Mouse (Mus musculus): Measurements from ENCODE around the gene Tyw1. TPM values are rescaled to one million over a fixed set of nuclear protein-coding genes. Genes with fewer than 3 reads are reported as not detected.
A peak's percentile ranks its signal among the peaks of the same experiment; 100 is the strongest.

Tyw1 gene
- polyA plus RNA-seq, 1 experiment from 2014 or later, result 22.3 TPM

DNA sequence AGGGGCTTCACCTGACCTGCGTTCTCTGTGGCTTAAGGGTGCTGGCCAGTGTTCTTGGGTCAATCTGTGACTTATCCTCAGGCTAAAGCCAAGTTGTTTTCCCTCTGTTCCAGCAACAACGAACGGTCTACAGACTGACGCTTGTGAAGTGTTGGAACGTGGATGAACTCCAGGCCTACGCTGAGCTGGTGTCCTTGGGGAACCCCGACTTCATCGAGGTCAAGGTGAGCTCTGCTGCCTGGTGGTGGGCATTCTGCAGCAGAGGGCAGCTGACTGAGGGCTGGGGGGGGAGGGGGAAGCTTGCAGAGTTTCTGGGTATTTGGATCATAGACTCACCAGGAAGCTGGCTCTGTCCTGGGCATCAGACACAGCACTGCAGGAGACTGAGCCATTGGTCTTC lies 70.1 kb downstream of the Tyw1 start:
- H3K4me2 ChIP-seq, result no peak overlapping the region
- no peaks in the 10 kb centered on the region for H3K27me3 ChIP-seq
- no peak overlapping the region for H3K27ac ChIP-seq (replicated peaks)
- no peak overlapping the region for H3K9ac ChIP-seq
- no peaks in the 10 kb centered on the region for H3K4me1 ChIP-seq (replicated peaks)
- H3K4me3 ChIP-seq, result no peak overlapping the region
- H3K9me3 ChIP-seq, result no peaks in the 10 kb centered on the region
- no peak for ATAC-seq (ENCODE audit: low FRiP score, low read depth)
- H3K36me3 ChIP-seq, result peaks cover 5% of the 10 kb centered on the region; the same call in 1 of the 2 replicates
- 97% methylated on average over 8 of the region's 8 CpGs for WGBS

DNA sequence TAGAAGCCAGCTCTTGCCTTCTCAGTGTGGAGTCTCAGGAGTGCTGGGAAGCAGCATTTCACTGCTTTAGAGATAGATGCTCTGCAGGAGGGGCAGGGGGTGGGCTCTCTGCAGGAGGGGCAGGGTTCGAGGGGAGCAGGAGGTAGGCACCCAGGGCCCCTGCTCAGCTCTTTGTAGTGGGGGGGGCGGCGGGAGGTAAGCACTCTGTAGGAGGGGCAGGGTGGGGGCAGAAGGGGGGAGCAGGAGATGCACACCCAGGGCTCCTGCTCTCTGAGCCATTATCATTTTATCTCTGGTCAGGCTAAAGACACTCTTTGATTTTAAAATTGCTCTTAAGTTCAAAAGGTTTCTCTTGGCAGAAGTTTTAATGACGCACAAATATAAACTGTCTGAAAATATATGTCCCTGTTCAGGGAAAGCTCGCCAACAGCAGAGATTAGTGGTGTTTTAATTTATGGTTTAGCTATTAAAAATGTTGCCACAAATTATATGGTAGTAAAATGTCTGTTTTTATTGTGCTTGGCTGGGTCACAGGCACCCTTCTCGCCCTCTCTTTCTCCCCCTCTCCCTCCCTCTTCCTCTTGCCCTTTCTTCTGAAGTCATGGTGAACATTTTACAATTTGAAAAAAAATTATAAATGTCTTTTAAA lies 72.3 kb downstream of the Tyw1 start:
- Histone ChIP-seq H3K27ac (replicated peaks) (no peak overlapping the region), H3K9me3 (no peaks in the 10 kb centered on the region), H3K4me3 (no peak overlapping the region), H3K36me3 (peaks cover 5% of the 10 kb centered on the region; the same call in 1 of the 2 replicates), H3K27me3 (no peaks in the 10 kb centered on the region), H3K4me1 (replicated peaks) (peaks cover 11% of the 10 kb centered on the region), H3K9ac (no peak overlapping the region), H3K4me2 (no peak overlapping the region)
- 83% methylated on average over 6 of the region's 6 CpGs for WGBS
- ATAC-seq (ENCODE audit: low FRiP score, low read depth), result no peak

DNA sequence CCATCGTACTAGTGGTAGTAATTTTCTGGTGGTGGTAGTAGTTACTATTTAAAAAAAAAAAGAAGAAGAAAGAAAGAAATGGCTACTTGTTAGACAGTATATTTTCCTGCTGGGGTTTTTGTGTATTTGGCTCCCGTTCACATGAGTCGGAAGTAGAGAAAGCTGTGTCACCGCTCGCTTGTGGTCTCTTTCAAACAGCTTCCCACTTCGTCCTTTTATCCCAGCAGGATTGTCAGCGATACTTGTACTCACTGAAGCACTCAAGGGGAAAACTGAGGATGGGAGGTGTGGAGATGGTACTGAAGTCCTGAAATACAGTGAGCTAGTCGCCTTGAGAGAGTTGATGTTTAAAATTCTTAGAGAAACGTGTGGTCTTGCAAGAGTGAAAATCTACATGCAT lies 72.9 kb downstream of the Tyw1 start:
- H3K27ac ChIP-seq (replicated peaks), result no peak overlapping the region
- WGBS, result 80% methylated on average over 9 of the region's 9 CpGs
- no peak overlapping the region for H3K4me3 ChIP-seq
- H3K4me1 ChIP-seq (replicated peaks), result peaks cover 12% of the 10 kb centered on the region
- no peak for ATAC-seq (ENCODE audit: low FRiP score, low read depth)
- peaks cover 5% of the 10 kb centered on the region; the same call in 1 of the 2 replicates for H3K36me3 ChIP-seq
- no peak overlapping the region for H3K4me2 ChIP-seq
- H3K9ac ChIP-seq, result no peak overlapping the region
- H3K27me3 ChIP-seq, result no peaks in the 10 kb centered on the region
- no peaks in the 10 kb centered on the region for H3K9me3 ChIP-seq

DNA sequence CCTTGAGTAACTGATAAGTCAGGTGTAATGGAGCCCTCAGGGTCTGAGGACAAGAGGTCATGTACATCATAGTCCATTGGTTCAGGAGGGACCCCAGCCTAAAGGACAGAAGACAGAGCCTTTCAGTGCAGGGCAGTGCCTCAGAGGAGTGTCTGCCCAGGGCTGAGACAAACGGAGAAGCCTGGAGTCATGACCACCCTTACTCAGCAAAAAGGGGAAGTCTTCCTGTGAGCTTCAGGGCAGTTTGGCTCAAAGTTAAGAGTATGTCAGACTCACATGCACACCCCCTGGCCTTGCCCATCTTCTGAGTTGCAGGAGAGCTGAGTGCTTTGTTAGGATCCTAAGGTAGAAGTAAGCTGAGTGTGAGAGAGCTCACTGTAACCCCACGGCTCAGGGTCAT lies 74.5 kb downstream of the Tyw1 start:
- Histone ChIP-seq H3K4me3 (no peak overlapping the region), H3K9ac (no peak overlapping the region), H3K9me3 (no peaks in the 10 kb centered on the region), H3K4me1 (replicated peaks) (peaks cover 15% of the 10 kb centered on the region), H3K36me3 (0 out of 2 replicates have a peak, but pooled peaks cover under 1% of the 10 kb centered on the region), H3K27ac (replicated peaks) (no peak overlapping the region), H3K4me2 (no peak overlapping the region), H3K27me3 (no peaks in the 10 kb centered on the region)
- 91% methylated on average over 2 of the region's 2 CpGs for WGBS
- ATAC-seq (ENCODE audit: low FRiP score, low read depth), result no peak

DNA sequence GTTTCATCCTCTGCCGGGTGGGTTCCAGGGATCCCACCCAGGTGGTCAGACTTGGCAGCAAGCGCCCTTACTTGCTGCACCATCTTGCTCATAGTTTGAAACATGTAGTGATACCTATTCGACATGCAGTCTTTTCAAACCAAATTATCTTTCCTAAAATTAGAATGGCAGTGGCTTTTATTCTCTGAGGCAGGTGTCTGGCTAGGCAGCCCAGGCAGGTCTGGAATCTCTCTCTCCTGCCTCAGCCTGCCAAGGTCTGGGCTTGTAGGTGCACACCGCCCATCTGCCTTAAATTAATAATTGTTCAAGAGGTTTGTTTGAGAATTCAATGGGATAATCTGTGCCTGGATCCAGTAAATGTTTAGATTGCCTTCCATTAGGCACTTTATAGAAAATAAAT lies 75.4 kb downstream of the Tyw1 start:
- Histone ChIP-seq H3K36me3 (peaks cover 9% of the 10 kb centered on the region), H3K27me3 (no peaks in the 10 kb centered on the region), H3K9ac (no peak overlapping the region), H3K4me3 (no peak overlapping the region), H3K4me1 (replicated peaks) (peaks cover 15% of the 10 kb centered on the region), H3K4me2 (no peak overlapping the region), H3K9me3 (no peaks in the 10 kb centered on the region), H3K27ac (replicated peaks) (peak overlapping the region; percentile 59; the same call in 1 of the 2 replicates)
- no peak for ATAC-seq (ENCODE audit: low FRiP score, low read depth)
- WGBS, result 75% methylated on average over 4 of the region's 4 CpGs

DNA sequence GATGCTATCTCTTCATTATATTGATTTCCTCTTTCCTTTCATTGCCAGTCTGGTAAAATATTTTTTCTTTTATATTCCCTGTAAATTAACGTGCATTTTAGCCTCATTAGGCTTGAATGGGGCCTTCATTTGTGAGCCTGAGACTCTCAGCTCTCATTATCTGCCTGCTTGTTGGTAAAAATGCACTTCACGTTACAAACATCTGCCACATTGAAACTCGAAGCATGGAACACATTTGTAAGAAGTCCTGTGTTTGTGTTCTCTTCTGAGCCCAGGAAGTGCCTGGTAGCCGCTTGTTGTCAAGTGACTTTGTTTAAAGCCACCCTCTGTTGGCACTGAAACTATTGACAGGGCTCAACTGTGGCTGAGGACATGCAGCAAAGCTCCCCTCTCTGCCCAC lies 75.8 kb downstream of the Tyw1 start:
- H3K4me2 ChIP-seq, result no peak overlapping the region
- H3K9ac ChIP-seq, result no peak overlapping the region
- 51% methylated on average over 4 of the region's 4 CpGs for WGBS
- H3K27ac ChIP-seq (replicated peaks), result peak overlapping the region; percentile 59
- no peak for ATAC-seq (ENCODE audit: low FRiP score, low read depth)
- no peaks in the 10 kb centered on the region for H3K27me3 ChIP-seq
- H3K9me3 ChIP-seq, result no peaks in the 10 kb centered on the region
- no peak overlapping the region for H3K4me3 ChIP-seq
- peaks cover 15% of the 10 kb centered on the region for H3K4me1 ChIP-seq (replicated peaks)
- H3K36me3 ChIP-seq, result peaks cover 9% of the 10 kb centered on the region

DNA sequence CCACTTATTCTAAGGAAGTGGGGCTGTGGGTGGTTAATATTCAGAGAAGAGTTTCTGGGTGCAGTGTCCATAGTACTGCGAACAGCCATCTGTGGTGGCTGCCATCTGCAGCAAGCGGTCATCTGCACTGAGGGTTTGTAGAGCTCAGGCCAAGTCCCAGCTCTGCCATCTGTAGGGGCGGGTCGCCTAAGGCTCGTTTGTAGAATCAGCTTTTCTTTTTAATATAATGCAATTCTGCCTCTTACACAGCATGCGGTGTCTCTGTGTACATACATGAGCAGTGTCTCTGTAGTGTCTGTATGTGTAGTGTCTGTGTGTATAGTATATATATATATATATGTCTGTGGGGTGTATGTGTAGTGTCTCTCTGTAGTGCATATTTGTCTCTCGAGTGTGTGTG lies 78.1 kb downstream of the Tyw1 start:
- Histone ChIP-seq H3K4me3 (no peak overlapping the region), H3K27me3 (no peaks in the 10 kb centered on the region), H3K36me3 (peaks cover 9% of the 10 kb centered on the region), H3K9me3 (no peaks in the 10 kb centered on the region), H3K4me1 (replicated peaks) (peaks cover 15% of the 10 kb centered on the region), H3K4me2 (no peak overlapping the region), H3K27ac (replicated peaks) (peak overlapping the region; percentile 25; the same call in 1 of the 2 replicates), H3K9ac (no peak overlapping the region)
- 72% methylated on average over 7 of the region's 7 CpGs for WGBS
- ATAC-seq (ENCODE audit: low FRiP score, low read depth), result 0 out of 2 replicates have a peak, but pooled peaks have one; percentile 45

DNA sequence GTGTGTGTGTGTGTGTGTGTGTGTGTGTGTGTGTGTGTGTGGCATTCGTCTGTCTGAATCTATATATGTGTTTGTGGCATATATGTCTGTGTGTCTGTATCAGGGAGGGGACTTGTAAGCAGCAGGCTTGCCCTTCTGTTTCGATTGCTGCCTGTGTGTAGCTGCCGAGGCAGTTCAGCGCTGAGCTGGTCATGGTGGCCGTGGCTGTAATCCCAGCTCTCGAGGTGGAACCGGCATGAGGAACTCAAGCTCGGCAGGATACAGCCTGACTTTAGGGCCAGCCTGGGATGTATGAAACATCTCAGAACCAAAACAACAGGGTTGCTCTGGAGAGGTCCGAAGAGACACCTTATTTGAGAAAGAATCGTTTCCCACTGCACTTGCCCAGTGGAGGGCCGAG lies 78.6 kb downstream of the Tyw1 start:
- Histone ChIP-seq H3K4me3 (no peak overlapping the region), H3K27ac (replicated peaks) (peak overlapping the region; percentile 12; the same call in 1 of the 2 replicates), H3K4me2 (no peak overlapping the region), H3K27me3 (no peaks in the 10 kb centered on the region), H3K4me1 (replicated peaks) (peaks cover 15% of the 10 kb centered on the region), H3K9ac (no peak overlapping the region), H3K9me3 (no peaks in the 10 kb centered on the region), H3K36me3 (peaks cover 9% of the 10 kb centered on the region)
- WGBS, result 90% methylated on average over 11 of the region's 11 CpGs
- no peak for ATAC-seq (ENCODE audit: low FRiP score, low read depth)

DNA sequence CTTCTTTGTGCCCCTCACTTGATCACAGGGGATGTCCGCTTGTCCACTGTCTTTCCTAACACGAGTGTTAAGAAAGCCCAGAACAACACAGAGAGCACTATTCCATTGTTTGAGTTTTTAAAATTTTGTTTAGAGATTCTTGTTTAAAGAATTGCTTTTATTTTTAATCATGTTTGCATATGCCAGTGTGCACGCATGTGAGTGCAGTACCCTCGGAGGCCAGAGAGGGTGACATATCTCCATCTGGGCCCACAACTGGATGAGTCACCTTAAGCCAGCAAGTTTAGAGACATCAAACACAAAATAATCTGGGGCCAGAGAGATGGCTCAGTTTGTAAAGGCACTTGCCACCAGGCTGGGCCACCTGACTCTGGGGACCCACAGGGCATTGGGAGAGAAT lies 80.0 kb downstream of the Tyw1 start:
- Histone ChIP-seq H3K4me3 (no peak overlapping the region), H3K27ac (replicated peaks) (no peak overlapping the region), H3K9me3 (no peaks in the 10 kb centered on the region), H3K4me2 (no peak overlapping the region), H3K36me3 (peaks cover 9% of the 10 kb centered on the region), H3K9ac (no peak overlapping the region), H3K4me1 (replicated peaks) (peaks cover 15% of the 10 kb centered on the region), H3K27me3 (no peaks in the 10 kb centered on the region)
- 98% methylated on average over 4 of the region's 4 CpGs for WGBS
- ATAC-seq (ENCODE audit: low FRiP score, low read depth), result no peak

DNA sequence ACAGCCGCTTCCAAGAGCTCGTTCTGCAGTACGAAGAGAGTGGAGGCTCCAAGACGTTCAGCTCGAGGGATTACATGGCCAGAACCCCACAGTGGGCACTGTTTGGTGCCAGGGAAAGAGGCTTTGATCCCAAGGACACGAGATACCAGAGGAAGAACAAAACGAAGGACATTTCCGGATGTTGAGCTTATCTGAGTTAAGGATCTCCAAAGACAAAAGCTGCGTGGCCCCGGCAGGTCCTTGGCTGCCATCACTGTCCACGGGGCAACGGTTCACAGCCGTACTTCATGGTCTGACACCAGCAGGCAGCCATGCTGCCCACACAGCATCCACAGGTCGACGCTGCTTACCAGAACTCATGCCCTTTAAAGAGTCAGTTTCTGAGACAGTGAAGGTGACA lies 85.2 kb downstream of the Tyw1 start:
- no peaks in the 10 kb centered on the region for H3K4me1 ChIP-seq (replicated peaks)
- 93% methylated on average over 15 of the region's 15 CpGs for WGBS
- no peaks in the 10 kb centered on the region for H3K9me3 ChIP-seq
- no peak overlapping the region for H3K27ac ChIP-seq (replicated peaks)
- H3K36me3 ChIP-seq, result peaks cover 13% of the 10 kb centered on the region
- no peak for ATAC-seq (ENCODE audit: low FRiP score, low read depth)
- no peak overlapping the region for H3K4me2 ChIP-seq
- H3K9ac ChIP-seq, result no peak overlapping the region
- no peaks in the 10 kb centered on the region for H3K27me3 ChIP-seq
- H3K4me3 ChIP-seq, result no peak overlapping the region

DNA sequence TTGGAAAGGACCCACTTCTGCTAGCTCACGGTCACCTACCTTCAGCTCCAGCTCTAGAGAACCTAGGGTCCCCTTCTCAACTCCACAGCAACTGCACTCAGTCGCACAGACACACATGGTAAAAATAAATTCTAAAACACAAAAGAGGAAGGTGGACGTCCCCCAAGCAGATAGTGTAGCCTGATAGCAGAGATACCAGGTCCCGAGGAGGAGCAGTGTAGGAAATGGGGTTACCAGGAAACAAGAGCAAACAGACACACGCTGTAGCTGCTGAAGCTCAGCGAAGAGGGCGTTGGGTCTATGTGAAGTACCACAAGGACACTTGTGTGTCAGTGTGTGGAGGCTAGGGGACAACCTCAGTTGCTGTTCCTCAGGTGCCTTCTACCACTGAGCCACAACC lies 89.6 kb downstream of the Tyw1 start:
- H3K9ac ChIP-seq, result no peak overlapping the region
- no peak overlapping the region for H3K4me3 ChIP-seq
- H3K27me3 ChIP-seq, result no peaks in the 10 kb centered on the region
- H3K36me3 ChIP-seq, result 0 out of 2 replicates have a peak, but pooled peaks cover 12% of the 10 kb centered on the region
- H3K27ac ChIP-seq (replicated peaks), result no peak overlapping the region
- ATAC-seq (ENCODE audit: low FRiP score, low read depth), result no peak
- H3K4me1 ChIP-seq (replicated peaks), result no peaks in the 10 kb centered on the region
- H3K9me3 ChIP-seq, result no peaks in the 10 kb centered on the region
- 94% methylated on average over 7 of the region's 7 CpGs for WGBS
- no peak overlapping the region for H3K4me2 ChIP-seq

DNA sequence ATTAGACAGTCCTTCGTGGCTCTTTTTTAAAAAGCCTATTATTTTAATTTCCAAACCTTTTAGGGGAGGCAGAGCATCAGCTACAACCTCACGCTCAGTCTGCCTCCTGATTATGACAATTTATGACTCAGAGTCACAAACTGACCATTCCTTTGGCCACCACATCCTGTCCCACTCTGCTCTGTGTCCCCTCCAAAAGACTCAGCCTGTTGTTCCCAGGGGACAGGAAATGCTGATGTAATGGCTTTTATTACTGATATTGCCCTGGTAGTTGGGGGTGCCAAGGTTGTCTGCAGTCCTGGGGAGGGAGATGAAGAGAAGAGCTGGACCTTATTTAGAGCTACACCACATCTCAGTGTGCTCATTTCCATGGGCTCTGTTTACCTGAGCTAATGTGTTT lies 90.5 kb downstream of the Tyw1 start:
- Histone ChIP-seq H3K27me3 (no peaks in the 10 kb centered on the region), H3K4me3 (no peak overlapping the region), H3K4me2 (no peak overlapping the region), H3K9me3 (no peaks in the 10 kb centered on the region), H3K9ac (no peak overlapping the region), H3K36me3 (0 out of 2 replicates have a peak, but pooled peaks cover 8% of the 10 kb centered on the region), H3K4me1 (replicated peaks) (no peaks in the 10 kb centered on the region), H3K27ac (replicated peaks) (no peak overlapping the region)
- ATAC-seq (ENCODE audit: low FRiP score, low read depth), result no peak
- 90% methylated on average over 2 of the region's 2 CpGs for WGBS

DNA sequence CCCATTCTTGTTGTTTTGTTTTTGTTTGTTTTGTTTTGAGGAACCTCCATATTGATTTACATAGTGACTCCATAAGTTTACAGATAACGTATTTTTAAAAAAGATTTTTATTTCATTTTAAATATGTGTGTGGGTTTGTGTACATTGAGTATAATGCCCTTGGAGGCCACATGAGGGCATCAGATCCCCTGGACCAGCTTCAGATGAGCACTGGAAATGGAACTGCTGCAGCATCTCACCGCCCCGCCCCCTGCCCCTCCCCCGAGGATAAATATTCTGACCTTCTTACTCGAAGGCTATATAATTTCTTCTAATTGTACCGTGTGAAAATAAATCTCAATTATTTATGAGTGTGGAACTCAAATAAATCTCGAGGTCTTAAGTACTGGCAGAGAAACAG lies 99.8 kb downstream of the Tyw1 start:
- Histone ChIP-seq H3K9ac (no peak overlapping the region), H3K4me1 (replicated peaks) (no peaks in the 10 kb centered on the region), H3K27ac (replicated peaks) (no peak overlapping the region), H3K36me3 (no peaks in the 10 kb centered on the region), H3K4me2 (no peak overlapping the region), H3K27me3 (no peaks in the 10 kb centered on the region), H3K9me3 (no peaks in the 10 kb centered on the region), H3K4me3 (no peak overlapping the region)
- 66% methylated on average over 7 of the region's 7 CpGs for WGBS
- no peak for ATAC-seq (ENCODE audit: low FRiP score, low read depth)

Data from hindbrain, embryonic 15.5 days (tissue).